In genomic region chr2:51600873-51601272, GRCm38 (mm10) we compare ENCODE assay signal across 22 mouse cellular contexts. TPM values are rescaled to one million over a fixed set of nuclear protein-coding genes. Genes with fewer than 3 reads are reported as not detected.
DNase-seq lines count a peak whose midpoint lies in the region; ATAC-seq lines count a peak whose summit lies in the region.
"Had no signal": no experiment of that assay in that cellular context is flagged by ENCODE, and none has a peak within 500 bp of the region (broad histone marks: within the 10 kb centered on the region; RNA-seq: fewer than 3 reads in every experiment).

No protein-coding gene starts in this region.

- WGBS in hindbrain, embryonic 14.5 days, result 54% methylated on average over 8 of the region's 8 CpGs
- WGBS in hindbrain, embryonic 11.5 days, result 78% methylated on average over 8 of the region's 8 CpGs
- 62% methylated on average over 8 of the region's 8 CpGs for WGBS in midbrain, embryonic 14.5 days
- WGBS in midbrain, embryonic 11.5 days, result 86% methylated on average over 8 of the region's 8 CpGs

- H3K36me3 ChIP-seq in hindbrain, embryonic 14.5 days (replicated peaks; ENCODE audit: control insufficient read depth, insufficient read depth), result no peaks in the 10 kb centered on the region
- no peaks in the 10 kb centered on the region for H3K36me3 ChIP-seq in hindbrain, embryonic 11.5 days (ENCODE audit: control insufficient read depth, insufficient read depth, low read length)
- H3K36me3 ChIP-seq in midbrain, embryonic 14.5 days (ENCODE audit: control insufficient read depth, insufficient read depth, low read length), result no peaks in the 10 kb centered on the region
- H3K36me3 ChIP-seq in midbrain, embryonic 11.5 days (ENCODE audit: control insufficient read depth, insufficient read depth, low read length), result no peaks in the 10 kb centered on the region
- no peaks in the 10 kb centered on the region for H3K36me3 ChIP-seq in splenic B cell, adult 2 months (ENCODE audit: control insufficient read depth, insufficient read depth, low read length, poor library complexity, severe bottlenecking)
- H3K36me3 ChIP-seq: intestine, embryonic 15.5 days; limb, embryonic 12.5 days; liver, embryonic 15.5 days had no signal

- H3K27me3 ChIP-seq in hindbrain, embryonic 14.5 days (ENCODE audit: control insufficient read depth, insufficient read depth, low read length), result no peaks in the 10 kb centered on the region
- no peaks in the 10 kb centered on the region for H3K27me3 ChIP-seq in hindbrain, embryonic 11.5 days (ENCODE audit: control insufficient read depth, insufficient read depth, low read length)
- H3K27me3 ChIP-seq in midbrain, embryonic 14.5 days (ENCODE audit: control insufficient read depth, insufficient read depth, low read length), result no peaks in the 10 kb centered on the region
- no peaks in the 10 kb centered on the region for H3K27me3 ChIP-seq in midbrain, embryonic 11.5 days (ENCODE audit: control insufficient read depth, insufficient read depth, low read length)
- H3K27me3 ChIP-seq in splenic B cell, adult 2 months (ENCODE audit: control insufficient read depth, insufficient read depth, low read length, poor library complexity, severe bottlenecking), result no peaks in the 10 kb centered on the region
- H3K27me3 ChIP-seq: intestine, embryonic 15.5 days; limb, embryonic 12.5 days; liver, embryonic 15.5 days; Patski had no signal

- no peak overlapping the region for H3K4me3 ChIP-seq in hindbrain, embryonic 14.5 days (replicated peaks; ENCODE audit: low read length)
- no peak overlapping the region for H3K4me3 ChIP-seq in hindbrain, embryonic 11.5 days (ENCODE audit: low read depth, low read length)
- no peak overlapping the region for H3K4me3 ChIP-seq in midbrain, embryonic 14.5 days (replicated peaks; ENCODE audit: low read depth, low read length)
- no peak overlapping the region for H3K4me3 ChIP-seq in midbrain, embryonic 11.5 days (ENCODE audit: low read depth, low read length)
- H3K4me3 ChIP-seq: erythroblast, embryonic 14.5 days; intestine, embryonic 15.5 days; limb, embryonic 12.5 days; liver, embryonic 15.5 days had no signal

- H3K4me2 ChIP-seq in hindbrain, embryonic 14.5 days (replicated peaks), result no peak overlapping the region
- H3K4me2 ChIP-seq in hindbrain, embryonic 11.5 days (replicated peaks; ENCODE audit: low read depth, low read length), result no peak overlapping the region
- H3K4me2 ChIP-seq in midbrain, embryonic 14.5 days (ENCODE audit: low read length), result no peak overlapping the region; the same call in 1 of the 2 replicates
- no peak overlapping the region for H3K4me2 ChIP-seq in midbrain, embryonic 11.5 days
- H3K4me2 ChIP-seq: intestine, embryonic 15.5 days; limb, embryonic 12.5 days; liver, embryonic 15.5 days had no signal

- no peak for ATAC-seq in hindbrain, embryonic 14.5 days (ENCODE audit: low FRiP score)
- ATAC-seq in hindbrain, embryonic 11.5 days (ENCODE audit: low FRiP score), result no peak
- no peak for ATAC-seq in midbrain, embryonic 14.5 days (ENCODE audit: low FRiP score, low TSS enrichment)
- no peak for ATAC-seq in midbrain, embryonic 11.5 days (ENCODE audit: low FRiP score)
- peak; percentile 77 for ATAC-seq in megakaryocyte, adult 5-6 weeks (ENCODE audit: poor library complexity, severe bottlenecking)
- ATAC-seq: intestine, embryonic 15.5 days; Patski had no signal

- H3K9me3 ChIP-seq in hindbrain, embryonic 14.5 days (ENCODE audit: control insufficient read depth, low read length), result no peaks in the 10 kb centered on the region
- H3K9me3 ChIP-seq in hindbrain, embryonic 11.5 days (ENCODE audit: control insufficient read depth, low read length), result no peaks in the 10 kb centered on the region
- no peaks in the 10 kb centered on the region for H3K9me3 ChIP-seq in midbrain, embryonic 14.5 days (ENCODE audit: control insufficient read depth, low read length)
- no peaks in the 10 kb centered on the region for H3K9me3 ChIP-seq in midbrain, embryonic 11.5 days (ENCODE audit: control insufficient read depth, low read length)
- H3K9me3 ChIP-seq: intestine, embryonic 15.5 days; limb, embryonic 12.5 days; liver, embryonic 15.5 days had no signal

- peaks cover 11% of the 10 kb centered on the region for H3K4me1 ChIP-seq in hindbrain, embryonic 14.5 days (replicated peaks; ENCODE audit: control insufficient read depth, insufficient read depth, low read length)
- H3K4me1 ChIP-seq in hindbrain, embryonic 11.5 days (replicated peaks; ENCODE audit: control insufficient read depth, insufficient read depth, low read length), result no peaks in the 10 kb centered on the region
- H3K4me1 ChIP-seq in midbrain, embryonic 14.5 days (ENCODE audit: control insufficient read depth, insufficient read depth, low read length), result peaks cover 29% of the 10 kb centered on the region
- H3K4me1 ChIP-seq in midbrain, embryonic 11.5 days (ENCODE audit: control insufficient read depth, insufficient read depth, low read length), result no peaks in the 10 kb centered on the region; the same call in 1 of the 2 replicates
- H3K4me1 ChIP-seq: intestine, embryonic 15.5 days; liver, embryonic 15.5 days had no signal

- H3K27ac ChIP-seq in hindbrain, embryonic 14.5 days, result peak overlapping the region; percentile 48; the same call in 1 of the 2 replicates
- H3K27ac ChIP-seq in hindbrain, embryonic 11.5 days (ENCODE audit: low read depth, low read length), result no peak overlapping the region
- peak overlapping the region; percentile 47; the same call in 1 of the 2 replicates for H3K27ac ChIP-seq in midbrain, embryonic 14.5 days (replicated peaks; ENCODE audit: low read depth, low read length)
- H3K27ac ChIP-seq in midbrain, embryonic 11.5 days (ENCODE audit: low read depth, low read length), result no peak overlapping the region
- H3K27ac ChIP-seq: intestine, embryonic 15.5 days; limb, embryonic 12.5 days; liver, embryonic 15.5 days; stomach, postnatal 0 days had no signal

- H3K9ac ChIP-seq in hindbrain, embryonic 14.5 days, result no peak overlapping the region
- H3K9ac ChIP-seq in hindbrain, embryonic 11.5 days (ENCODE audit: low read depth, low read length), result no peak overlapping the region
- H3K9ac ChIP-seq in midbrain, embryonic 14.5 days (replicated peaks; ENCODE audit: low read length), result no peak overlapping the region
- no peak overlapping the region for H3K9ac ChIP-seq in midbrain, embryonic 11.5 days (ENCODE audit: low read length)
- H3K9ac ChIP-seq: intestine, embryonic 15.5 days; limb, embryonic 12.5 days; liver, embryonic 15.5 days had no signal

- no peak for DNase-seq in hindbrain, embryonic 14.5 days (ENCODE audit: low spot score)
- no peak for DNase-seq in hindbrain, embryonic 11.5 days (ENCODE audit: low spot score)
- no peak for DNase-seq in midbrain, embryonic 14.5 days
- DNase-seq in midbrain, embryonic 11.5 days (ENCODE audit: low spot score, missing footprints), result no peak
- peak; percentile 43 for DNase-seq in splenic B cell, adult 2 months (ENCODE audit: low read depth, low spot score)
- DNase-seq in frontal cortex, postnatal 36 days (ENCODE audit: low spot score in 2 of 2), result no peak
- DNase-seq: cerebellum, adult 9-11 months; heart, postnatal 10 days; lung, postnatal 14 days; thymus, postnatal 14 days had no signal

RNA-seq across cellular contexts. Expression of gene Tas2r134, which starts 26.4 kb away (rescaled TPM):
- polyA plus RNA-seq in hindbrain, embryonic 14.5 days (2014; fragmentation: Nextera tagmentation; extraction: Ambion mirVana), result not detected in 2 replicates
- not detected in 2 replicates for polyA plus RNA-seq in hindbrain, embryonic 11.5 days (2014; fragmentation: Nextera tagmentation; extraction: Ambion mirVana)
- not detected in 2 replicates for polyA plus RNA-seq in midbrain, embryonic 14.5 days (2014; fragmentation: Nextera tagmentation; extraction: Ambion mirVana)
- polyA plus RNA-seq in midbrain, embryonic 11.5 days (2014; fragmentation: Nextera tagmentation; extraction: Ambion mirVana), result not detected in 2 replicates
- not detected in 2 replicates for total RNA-seq in megakaryocyte, adult 5-6 weeks (2015)
- not detected in 2 replicates for total RNA-seq in megakaryocyte, adult 5-6 weeks (2017)
- total RNA-seq: adrenal gland, postnatal 4 days; heart, postnatal 10 days; layer of hippocampus, adult 8-10 months; left cerebral cortex, adult 8-10 months had no signal
- polyA plus RNA-seq: erythroblast, embryonic 14.5 days; forebrain, embryonic 16.5 days; intestine, embryonic 15.5 days; limb, embryonic 12.5 days; liver, embryonic 15.5 days; Patski; spleen, adult 2 months; stomach, postnatal 0 days had no signal

Comparison
In these comparisons a context has a peak if more than half of its experiments do, and no peak if none do; other contexts are left out.
1. H3K27ac ChIP-seq: peak in hindbrain, embryonic 14.5 days (single experiment) and midbrain, embryonic 14.5 days (single experiment); none in hindbrain, embryonic 11.5 days (single experiment) and midbrain, embryonic 11.5 days (single experiment).